Mouse (Mus musculus): ENCODE measurements around the gene Bloc1s3.

DNA sequence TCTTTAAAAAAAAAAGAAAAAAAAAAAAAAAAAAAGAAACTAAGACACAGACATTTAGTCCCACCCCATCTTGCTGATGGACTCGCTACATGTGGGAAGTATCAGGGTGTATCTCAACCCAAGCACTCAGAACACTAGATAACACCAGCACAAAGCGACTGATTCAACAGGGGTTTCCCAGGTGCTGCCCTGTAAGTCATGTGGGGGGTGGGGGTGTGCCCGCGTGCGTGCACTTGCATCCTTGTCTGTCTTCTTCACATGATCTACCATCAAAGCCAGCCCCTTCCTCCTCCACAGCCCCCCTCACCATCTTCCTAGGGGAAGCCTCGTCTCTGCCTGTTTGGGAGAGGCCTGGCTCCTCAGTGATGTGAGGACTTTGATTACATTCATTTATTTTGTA lies 4.2 kb upstream of the Bloc1s3 start:
- no peak for TF ChIP-seq CTCF (IDR thresholded peaks at IDR 0.05; ENCODE audit: control insufficient read depth, insufficient read depth, insufficient replicate concordance, low read depth, low read length)
- no peak for TF ChIP-seq POLR2A (IDR thresholded peaks at IDR 0.05; ENCODE audit: control insufficient read depth, low read depth, low read length)

All from testis, adult 2 months (tissue).